12 mouse cellular contexts compared by ENCODE assay signal in genomic region chr7:111614471-111614870, GRCm38 (mm10).
"Had no signal": no experiment of that assay in that cellular context is flagged by ENCODE, and none has a peak within 500 bp of the region (broad histone marks: within the 10 kb centered on the region; RNA-seq: fewer than 3 reads in every experiment).

No protein-coding gene starts in this region.

- H3K9ac ChIP-seq: hindbrain, embryonic 15.5 days; liver, embryonic 13.5 days; liver, postnatal 0 days; midbrain, embryonic 13.5 days; stomach, embryonic 15.5 days had no signal

- H3K4me2 ChIP-seq: hindbrain, embryonic 15.5 days; liver, embryonic 13.5 days; midbrain, embryonic 13.5 days; stomach, embryonic 15.5 days had no signal

- H3K27me3 ChIP-seq: hindbrain, embryonic 15.5 days; liver, embryonic 13.5 days; midbrain, embryonic 13.5 days; stomach, embryonic 15.5 days had no signal

- H3K4me3 ChIP-seq: hindbrain, embryonic 15.5 days; left cerebral cortex, adult 2 months; limb, embryonic 10.5 days; liver, embryonic 13.5 days; midbrain, embryonic 13.5 days; stomach, embryonic 15.5 days had no signal

- H3K36me3 ChIP-seq: hindbrain, embryonic 15.5 days; limb, embryonic 10.5 days; liver, embryonic 13.5 days; midbrain, embryonic 13.5 days; stomach, embryonic 15.5 days had no signal

- ATAC-seq: intestine, embryonic 16.5 days; liver, postnatal 0 days; midbrain, embryonic 13.5 days had no signal

- H3K4me1 ChIP-seq: hindbrain, embryonic 15.5 days; liver, embryonic 13.5 days; midbrain, embryonic 13.5 days; stomach, embryonic 15.5 days had no signal

- H3K9me3 ChIP-seq: hindbrain, embryonic 15.5 days; limb, embryonic 10.5 days; liver, embryonic 13.5 days; midbrain, embryonic 13.5 days; stomach, embryonic 15.5 days had no signal

- H3K27ac ChIP-seq: hindbrain, embryonic 15.5 days; left cerebral cortex, adult 2 months; limb, embryonic 10.5 days; liver, embryonic 13.5 days; midbrain, embryonic 13.5 days; stomach, embryonic 15.5 days had no signal

- DNase-seq: liver, embryonic 13.5 days; liver, postnatal 0 days; lung, postnatal 14 days; right cerebral cortex, postnatal 14 days; thymus, adult 2 months; thymus, postnatal 25 days had no signal
